Mouse (Mus musculus) urinary bladder, adult 18-20 months (tissue): ENCODE results near the gene Tacr2.
A peak's percentile ranks its signal among the peaks of the same experiment; 100 is the strongest.

Experiments
- DNase-seq, 2 experiments: peaks; one replicate each; pipeline ENCODE4 v3.0.0; 2022; ENCODE audit warnings: low spot score in 2 of 2, mixed read lengths in 2 of 2

Tacr2 gene

DNA sequence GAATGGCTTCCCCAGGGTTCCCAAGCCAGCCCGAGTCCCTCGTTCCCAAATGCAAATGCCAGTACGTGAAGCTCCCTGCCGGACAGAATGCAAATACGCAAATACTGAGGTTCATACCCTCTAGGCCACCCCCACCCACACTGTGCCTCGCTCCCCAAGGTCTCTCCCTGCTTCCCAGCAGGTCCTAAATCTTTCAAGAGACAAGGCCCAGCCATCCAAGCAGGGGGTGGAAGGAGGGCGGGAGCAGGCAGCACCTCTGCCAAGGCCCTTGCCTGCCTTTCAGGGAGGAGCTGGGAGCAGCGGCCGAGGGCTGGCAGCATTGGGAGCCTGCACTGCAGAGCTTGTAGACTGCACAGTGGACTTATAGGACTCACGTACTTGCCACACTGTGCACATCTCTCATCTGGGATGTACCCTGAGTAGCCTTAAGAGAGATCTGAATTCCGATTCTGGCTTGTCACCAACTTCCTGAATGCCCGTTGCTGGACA is at the start of gene Tacr2:
TSS of gene Tacr2 (plus strand) at position 439 of the 489 bp plus-strand sequence.
- no peak for DNase-seq

DNA sequence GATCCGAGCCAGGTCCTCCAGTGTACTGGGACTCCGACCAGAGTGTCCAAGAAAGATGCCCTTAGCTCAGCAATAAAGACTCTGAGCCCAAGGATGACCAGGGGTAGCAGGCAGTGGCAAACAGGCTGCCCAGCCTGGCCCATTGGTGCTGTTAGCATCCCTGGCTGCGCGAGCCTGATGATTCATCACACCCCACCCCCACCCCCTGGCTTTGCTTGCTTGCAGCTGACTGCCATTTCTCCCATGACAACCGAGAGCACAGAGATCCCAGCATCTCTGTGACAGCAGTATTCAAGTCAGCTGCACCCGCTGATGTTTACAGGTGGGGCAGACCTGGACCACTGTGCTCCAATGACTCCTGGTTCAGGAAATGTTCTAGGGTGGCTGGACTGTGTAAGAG is 49.7 kb upstream of the Tacr2 start:
- DNase-seq, result no peak

DNA sequence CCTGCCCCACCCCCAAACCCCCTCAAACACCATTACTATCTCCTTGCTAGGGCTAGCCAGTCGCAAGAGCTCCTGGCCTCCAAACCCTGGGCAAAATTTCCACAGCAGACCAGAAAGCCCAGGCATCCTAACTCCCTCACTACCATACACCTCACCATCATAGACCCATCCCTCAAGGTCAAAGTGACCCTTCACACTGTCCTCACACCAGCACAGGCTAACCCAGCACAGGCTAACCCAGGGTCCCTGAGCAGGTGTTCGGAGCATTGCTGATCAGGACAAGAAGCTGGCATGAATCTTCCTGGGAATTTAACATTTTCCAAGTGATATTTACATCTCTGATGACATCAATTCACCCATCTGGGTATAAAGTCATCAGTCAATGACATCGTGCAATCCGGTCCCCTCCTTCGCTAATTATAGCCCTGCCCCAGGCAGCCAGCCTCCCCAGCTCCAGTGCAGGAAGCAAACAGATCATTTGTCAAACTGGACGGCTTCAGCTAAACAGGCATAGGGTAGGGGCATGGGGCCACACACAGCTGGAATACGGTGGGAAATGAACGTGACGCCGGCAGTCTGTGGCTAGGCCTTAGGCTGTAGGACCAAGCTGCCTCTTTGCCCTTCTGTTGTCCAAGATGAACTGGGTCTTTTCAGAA is 43.9 kb upstream of the Tacr2 start:
- no peak for DNase-seq

DNA sequence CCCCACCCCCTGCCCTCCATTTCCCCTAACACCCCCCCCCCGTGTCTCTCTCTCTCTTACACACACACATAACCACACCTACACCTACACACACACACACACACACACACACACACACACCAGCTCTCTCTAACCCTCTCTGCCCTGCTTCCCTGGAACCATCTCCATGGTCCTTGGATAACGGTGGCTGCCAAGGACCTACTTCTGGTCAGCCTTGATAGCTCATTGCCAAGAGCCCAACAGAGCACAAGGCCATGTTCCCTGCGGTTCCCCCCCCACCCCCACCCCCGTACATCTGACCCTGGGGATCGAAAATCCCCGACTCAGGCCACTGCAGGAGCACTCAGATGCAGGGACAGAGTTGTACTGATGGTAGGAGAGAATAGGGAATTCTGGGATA is 40.9 kb upstream of the Tacr2 start:
- DNase-seq, result no peak

DNA sequence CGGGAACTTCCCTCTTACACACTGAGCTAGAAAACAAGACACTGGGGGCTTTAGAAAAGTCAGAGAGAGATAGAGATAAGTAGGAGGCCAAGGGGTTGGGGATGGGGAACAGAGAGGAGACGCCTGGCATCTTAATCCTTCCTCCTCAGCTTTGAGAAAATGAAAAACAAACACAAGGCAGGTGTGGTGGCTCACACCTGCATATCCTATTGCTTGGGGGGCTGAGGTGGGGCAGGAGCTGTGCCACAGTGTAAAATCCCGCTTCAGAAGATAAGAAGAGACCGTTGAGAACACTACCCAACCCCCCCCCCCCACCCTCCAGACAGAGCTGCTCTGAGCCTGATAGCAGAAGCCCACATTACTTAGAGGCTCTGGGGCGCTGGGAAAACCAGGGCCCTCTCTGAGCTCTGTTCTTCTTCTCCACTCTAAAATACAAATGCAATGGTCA is 37.0 kb upstream of the Tacr2 start:
- no peak for DNase-seq

DNA sequence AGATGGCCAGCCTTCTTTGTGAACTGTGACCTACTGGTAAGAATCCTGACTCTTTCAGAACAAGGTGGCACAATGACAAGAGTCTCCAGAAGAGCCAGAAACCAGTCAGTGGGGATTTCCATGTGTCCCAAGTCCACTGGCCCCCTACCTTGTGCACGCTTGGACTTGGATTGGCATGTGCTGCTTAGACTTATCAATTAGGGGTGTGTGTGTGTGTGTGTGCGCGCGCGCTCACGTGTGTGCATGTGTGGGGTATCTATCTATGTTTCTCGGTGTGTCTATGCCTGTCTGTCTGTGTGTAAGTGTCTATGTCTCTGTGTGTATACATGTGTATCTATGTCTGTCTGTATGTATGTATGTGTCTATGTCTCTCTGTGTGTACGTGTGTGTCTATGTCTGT is 36.6 kb upstream of the Tacr2 start:
- DNase-seq, result no peak

DNA sequence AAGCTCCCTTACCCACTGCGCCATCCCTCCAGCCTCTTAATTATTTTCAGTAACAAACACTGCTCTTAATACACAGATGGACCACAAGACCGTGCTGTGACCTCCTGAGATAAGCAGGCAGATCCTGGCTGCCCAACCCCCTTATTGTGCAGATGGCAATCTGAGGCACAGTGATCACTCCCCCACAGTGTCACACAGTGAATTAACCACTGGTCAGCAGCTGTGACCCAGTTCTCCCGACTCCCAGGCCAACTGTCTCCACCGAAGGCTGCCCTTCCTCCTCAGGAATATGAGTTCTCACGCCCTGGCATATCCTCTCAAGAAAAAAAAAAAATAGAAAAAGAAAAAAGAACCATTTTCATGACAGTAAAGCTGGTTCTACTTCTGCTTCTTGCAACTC is 35.6 kb upstream of the Tacr2 start:
- no peak for DNase-seq

DNA sequence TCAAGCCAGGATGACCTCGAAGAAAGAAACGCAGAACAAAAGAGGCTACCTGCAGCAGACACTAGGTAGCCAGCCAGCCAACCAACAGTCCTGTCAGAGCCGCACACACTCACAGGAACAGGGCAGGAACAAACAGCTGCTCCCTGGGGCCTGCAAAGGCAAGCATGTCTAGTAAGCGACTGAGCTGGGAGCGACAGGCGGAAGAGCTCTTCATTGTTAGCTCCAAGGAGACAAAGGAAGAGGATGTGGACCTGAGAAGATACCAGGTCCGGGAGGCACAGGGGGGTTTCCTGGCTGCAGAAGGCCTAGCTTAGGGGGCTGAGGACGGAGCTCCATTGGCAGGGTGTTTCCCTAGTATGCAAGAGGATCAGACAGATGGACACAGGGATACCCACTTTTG is 35.0 kb upstream of the Tacr2 start:
- DNase-seq, result no peak

DNA sequence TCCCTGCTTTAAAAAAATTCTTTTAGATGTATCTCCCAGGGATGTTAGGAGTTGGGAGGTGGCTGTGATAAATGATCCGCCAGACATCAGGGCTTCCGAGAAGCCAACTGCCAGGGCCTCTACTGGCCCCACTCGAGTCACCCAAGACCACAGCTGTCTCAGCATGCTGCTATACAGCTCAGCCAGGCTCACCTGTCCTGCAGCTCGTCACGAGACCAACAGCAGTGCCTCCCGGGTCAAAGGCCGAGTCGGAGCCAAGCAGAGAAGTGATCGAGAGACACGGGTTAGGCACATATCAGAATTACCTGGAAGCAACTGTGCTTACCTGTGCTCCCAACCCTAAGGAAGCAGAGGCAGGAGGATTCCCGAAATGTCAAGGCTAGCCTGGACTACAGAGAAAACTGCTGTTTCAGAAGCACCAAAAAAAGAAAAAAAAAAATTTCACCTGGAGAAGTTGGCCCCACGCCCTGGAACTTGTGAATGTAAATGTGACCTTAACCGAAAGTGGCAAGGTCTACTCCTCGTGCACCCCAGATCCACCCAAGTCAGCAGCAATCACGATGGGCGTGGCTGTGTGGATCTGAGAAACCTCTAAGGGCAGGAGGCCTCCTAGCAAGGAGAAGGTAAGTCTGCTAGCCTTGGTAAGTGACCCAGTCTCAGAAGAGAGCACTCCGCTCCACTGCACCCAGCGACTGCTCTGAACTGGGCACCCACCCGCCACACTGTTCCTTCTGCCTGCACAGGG is 34.0 kb upstream of the Tacr2 start:
- DNase-seq, result no peak

DNA sequence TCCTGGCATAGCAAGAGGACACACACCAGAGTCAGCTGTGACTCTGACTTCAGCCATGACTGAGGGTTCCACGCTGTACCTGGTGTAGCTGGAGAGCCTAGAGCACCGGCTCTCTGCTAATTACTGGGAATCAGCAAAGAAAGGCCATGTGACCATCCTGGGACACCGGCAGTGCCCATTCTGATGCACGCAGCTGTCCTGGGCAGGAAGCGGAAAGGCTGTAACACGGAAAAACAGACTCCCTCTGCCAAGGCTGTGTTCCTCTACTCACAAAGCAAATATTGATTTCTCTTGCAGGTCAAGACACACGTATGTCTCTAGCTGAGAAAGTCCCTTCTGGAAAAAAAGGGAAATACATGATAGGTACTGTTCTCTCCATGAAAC is 33.5 kb upstream of the Tacr2 start:
- DNase-seq, result no peak

DNA sequence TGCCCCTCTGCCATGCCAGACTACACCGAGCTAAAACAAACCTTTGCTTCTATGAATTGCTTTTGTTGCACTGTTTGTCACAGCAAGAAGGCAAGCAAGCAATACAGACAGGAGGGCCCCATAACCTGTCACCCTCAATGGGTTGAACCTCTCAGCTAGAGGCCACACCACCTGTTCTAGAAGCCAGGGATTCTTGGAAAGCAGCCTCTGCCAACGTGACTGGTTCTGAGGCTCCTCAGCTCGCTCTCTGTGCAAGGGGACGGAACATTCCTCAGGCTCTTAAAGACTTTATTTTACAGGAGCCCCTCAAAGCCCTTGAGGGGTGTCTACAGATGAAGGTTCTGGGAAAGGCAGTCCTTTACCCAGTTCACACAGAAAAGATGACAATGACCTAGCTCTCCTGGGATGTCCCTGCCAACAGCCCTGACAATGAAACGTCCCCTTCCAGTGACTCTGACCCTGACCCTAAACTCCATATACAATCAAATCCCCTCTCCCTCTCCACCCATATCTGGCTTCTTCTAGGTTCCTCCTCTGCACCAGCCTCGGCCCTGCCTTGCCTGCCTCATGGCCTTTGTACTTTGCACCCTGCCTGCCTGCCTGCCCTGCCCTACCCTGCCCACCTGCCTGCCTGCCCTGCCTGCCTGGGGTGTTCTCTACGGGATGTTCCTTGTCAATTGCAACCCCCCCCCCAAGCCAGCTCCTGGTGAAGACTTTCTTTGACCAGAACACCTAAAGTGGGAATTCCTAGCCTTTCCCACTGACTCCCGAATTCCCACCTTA is 31.3 kb upstream of the Tacr2 start:
- no peak for DNase-seq

DNA sequence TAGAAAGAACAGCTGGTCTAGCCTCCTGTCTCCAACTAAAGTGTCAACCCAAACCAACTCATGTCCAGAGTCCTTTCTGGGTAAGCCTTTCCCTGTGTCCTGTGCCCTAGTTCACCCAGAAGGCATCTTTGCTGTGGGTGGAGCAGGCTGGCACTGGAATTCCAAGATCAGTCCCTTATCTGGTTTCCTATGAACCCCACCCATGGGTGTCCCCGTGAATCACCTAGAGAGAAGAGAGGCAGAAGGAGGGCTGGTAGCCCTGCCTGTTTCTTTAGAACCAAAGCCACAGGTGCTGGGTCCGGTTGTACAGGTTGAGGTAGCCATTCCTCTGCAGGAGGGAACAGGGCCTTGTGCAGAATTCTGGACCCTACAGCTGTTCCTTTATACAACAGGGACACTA is 30.6 kb upstream of the Tacr2 start:
- peak in 1 of 2 experiments; percentile 43 for DNase-seq

DNA sequence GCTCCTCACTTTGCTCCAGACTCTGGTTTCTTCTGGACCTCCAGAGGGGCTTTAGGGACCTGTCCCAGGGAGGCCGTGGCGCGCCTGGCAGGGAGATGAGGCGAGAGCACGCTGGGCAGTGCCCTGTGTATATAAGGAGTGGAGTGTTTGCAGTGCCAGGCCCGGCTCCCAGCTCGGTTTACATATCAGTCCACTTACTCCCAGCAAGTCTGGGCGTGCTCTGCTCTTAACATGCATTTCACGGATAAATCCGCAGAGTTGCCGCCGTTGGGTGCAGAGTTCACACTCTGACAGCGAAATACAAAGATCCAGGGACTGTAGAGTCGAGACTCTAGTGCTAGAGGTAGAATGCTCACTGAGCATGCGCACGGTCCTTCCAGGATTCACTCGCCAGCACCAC is 29.5 kb upstream of the Tacr2 start:
- peak in 1 of 2 experiments; percentile 55 for DNase-seq

DNA sequence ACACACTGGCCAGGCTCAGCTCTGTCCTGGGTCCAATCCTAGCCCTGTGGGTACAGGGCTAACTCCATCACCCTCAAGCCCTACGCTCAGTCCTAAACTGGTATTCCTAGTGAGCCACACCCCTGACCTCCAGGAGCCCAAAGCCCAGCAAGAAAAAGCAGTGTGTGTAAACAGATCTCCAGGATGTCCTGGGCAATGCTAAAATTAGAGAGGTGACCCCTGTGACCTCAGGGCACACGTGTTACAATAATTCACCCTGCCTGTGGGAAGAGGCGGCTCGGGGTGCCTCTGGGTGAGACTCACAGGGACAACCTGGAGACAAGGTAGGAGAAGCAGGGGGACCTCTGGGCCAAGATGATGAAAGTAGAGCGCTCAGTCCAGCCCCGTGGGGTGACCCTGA is 28.0 kb upstream of the Tacr2 start:
- DNase-seq, result no peak

DNA sequence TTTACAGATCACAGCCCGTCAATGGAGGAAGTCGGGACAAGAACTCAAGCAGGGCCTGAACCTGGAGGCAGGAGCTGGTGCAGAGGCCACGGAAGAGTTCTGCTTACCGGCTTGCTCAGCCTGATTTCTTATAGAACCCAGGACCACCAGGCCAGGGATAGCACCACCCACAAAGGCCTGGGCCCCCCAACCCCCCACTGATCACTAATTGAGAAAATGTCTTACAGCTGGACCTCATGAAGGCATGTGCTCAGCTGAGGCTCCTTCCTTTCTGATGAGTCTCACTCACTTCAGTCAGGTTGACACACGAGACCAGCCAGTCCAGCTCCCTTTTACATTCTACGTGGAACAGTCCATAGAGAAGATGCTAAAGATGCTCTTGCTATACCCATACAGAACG is 26.4 kb upstream of the Tacr2 start:
- DNase-seq, result no peak

DNA sequence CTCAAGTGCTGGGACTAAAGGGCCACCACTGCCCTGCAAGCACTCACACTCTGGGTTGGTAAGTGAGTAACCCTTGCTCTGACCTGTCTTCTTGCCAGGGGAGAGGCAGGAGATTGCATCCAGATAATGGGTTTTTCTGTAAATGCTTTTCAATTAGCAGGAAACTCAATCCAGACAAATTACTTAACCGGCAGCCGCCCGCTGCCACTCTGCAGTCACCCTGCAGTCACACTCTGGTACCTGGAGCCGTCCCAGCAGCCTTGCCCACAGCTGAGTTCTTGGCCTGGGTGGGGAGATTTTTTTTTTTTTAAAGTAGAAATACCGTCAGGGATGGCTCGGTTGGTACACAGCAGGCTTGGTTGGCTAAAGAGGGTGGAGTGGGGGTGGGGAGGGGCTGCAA is 24.1 kb upstream of the Tacr2 start:
- DNase-seq, result no peak

DNA sequence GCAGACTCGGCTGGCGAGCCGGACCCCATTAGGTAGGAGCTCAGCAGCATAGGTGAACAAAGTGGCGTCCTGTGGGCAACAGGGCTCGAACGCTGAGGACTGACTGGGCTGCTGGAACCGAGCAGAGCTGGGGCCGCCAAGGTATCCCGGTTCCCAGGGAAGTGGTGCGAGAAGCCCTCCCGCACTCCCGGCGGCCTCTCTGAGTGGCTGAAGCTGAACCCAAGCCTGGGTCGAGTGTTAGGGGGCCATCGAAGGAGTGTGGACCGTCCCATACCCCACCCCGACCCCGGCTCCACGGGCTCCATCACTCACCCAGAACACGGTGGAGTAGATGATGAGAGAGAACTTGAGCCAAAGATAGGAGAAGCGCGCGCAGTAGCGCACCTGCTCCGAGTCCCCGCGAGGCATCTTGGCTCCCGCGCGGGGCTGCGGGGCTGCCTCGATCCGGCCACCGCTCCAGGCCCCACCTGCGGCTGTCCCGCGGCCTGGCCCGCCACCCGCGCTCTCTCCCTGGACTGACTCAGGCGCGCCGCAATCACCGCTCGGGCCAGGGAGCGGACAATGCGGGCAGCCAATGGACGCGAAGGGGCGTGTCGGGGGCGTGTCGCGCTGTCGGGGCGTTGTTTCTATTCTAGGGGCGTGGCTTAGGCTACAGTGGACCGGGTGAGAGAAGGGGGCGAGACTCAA is 21.4 kb upstream of the Tacr2 start, which contains the start of gene Tspan15:
TSS of gene Tspan15 (minus strand) at position 544 of the 687 bp plus-strand sequence.
- peak; percentile 92 to 96 for DNase-seq

DNA sequence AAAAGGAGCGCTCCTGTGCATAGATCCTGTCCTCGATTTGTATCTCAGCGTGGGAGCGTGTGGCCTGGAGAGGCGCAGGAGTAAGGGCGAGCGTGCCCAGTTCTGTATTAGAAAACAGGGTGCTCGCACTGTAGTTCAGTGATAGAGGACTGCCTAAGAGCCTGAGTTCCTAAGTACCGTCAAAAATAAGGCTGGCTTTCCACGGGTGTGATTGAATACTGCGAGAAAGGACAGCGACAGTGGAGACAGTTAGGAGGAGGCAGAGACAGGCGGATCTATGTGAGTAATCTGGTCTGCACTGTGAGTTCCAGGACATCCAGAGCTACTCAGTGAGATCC is 20.9 kb upstream of the Tacr2 start:
- no peak for DNase-seq

DNA sequence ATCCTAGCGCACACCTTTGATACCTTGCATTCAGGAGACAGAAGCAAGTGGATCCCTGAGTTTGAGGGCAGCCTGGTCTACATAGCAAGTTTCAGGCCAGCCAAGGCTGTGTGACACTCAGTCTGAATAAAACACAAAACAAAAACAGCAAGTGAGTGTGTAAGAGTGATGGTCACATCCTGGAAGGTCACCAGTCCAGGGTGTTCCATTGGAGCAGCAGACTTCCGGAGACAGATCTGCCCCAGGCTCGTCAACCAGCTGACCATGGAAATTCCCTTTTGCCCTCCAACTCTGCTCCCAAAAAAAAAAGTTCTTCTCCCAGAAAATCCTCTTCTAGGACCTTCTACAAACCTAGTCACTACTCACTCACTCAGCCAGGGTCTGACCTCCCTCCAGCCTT is 20.4 kb upstream of the Tacr2 start:
- no peak for DNase-seq

DNA sequence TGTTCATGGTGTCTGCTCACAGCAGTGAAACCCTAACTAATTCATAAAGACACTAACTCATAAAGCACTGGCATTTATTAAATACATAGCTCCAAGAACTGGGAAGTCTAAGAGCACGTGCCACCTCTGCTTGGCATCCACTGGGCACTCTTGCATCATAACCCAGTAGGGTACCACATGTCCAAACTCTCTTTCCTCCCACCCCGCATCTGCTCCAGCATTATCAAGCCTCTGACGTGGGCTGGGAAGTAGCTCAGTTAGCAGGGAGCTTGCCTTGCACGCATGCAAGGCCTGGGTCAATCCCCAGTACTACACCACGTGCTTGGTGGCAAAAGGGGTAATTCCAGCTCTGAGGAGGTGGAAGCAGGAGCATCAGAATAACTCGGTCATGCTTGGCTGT is 16.1 kb upstream of the Tacr2 start:
- DNase-seq, result no peak

DNA sequence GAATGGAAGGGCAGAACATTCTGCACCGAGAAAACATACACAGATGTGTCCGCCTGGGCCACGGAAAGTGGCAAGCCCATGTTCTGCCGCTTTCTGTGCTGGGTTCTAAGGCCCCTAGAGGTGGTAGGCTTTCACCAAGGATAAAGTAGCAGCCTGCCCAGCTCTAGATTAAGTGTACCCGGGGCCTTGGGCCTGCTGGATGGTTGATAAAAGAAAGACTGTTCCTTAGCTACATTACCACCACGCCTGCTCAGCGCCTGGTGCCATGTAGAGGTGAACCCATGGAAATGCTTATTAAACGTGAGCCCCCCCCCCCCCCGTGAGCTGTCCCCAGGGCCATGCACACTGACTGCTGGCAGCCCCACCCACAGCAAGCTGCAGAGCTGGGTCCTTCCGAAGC is 15.0 kb upstream of the Tacr2 start:
- DNase-seq, result no peak

DNA sequence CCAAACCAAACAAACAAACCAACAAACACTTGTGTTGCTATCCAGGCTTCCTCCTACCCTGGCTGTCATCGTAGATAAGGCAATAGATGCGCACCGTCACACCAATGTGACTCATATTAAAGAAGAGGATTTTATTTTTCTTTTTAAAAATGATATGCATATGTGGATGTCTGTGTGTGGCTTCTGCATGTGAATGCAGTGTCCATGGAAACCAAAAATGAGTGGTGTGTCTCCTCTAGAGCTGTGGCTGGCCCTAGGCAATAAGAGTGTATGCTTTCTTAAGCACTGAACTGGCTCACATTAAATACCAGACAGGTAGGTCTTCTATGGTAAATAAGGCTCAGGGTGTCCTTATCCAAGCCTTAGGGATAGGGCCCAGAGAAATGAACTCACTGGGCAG is 13.6 kb upstream of the Tacr2 start:
- DNase-seq, result no peak
